In the genomic region with DNA sequence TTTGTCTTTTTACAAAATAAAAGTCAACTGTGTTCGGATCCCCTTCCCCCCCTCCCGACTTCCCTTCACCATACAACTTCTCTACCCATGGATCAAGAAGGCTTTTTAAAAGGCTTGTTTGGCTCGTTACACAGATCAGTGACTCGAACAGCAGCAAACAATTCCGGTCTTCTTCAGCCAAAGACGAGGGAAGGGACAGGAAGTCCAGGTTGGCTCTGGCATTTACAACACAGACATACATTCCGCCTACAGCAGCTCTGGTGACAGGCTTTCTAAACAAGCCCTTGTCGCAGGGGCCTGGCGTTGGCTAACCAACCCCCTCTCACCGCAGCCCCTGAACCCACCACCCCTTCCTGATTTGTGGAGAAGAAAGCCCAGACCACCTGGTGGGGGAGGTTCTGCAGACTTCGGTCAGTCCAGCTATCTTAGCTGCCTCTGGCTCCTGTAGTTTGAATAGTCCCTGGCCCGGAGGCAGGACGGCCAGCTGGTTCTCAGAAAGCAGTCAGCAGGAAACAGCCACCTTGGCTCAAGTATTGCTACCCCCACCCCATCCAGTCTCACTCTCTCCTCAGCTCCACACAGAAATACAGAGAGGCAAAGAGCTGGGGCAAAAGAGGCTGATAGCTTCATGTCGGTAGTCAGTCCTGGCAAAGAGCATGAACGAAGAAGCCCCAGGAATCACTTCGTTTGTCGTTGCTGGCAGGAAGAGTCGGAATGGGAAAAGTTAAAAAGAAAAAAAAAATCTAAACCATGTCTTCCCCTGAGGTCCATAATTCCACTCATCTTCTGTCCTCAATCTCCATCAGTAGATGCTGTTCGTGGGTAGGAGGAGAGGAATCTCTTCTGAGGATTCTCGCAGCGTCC, we compare ENCODE assay signal across 24 mouse cellular contexts. TPM values are rescaled to one million over a fixed set of nuclear protein-coding genes. Genes with fewer than 3 reads are reported as not detected.
A peak's percentile ranks its signal among the peaks of the same experiment; 100 is the strongest.
DNase-seq lines count a peak whose midpoint lies in the region; ATAC-seq lines count a peak whose summit lies in the region.
"Had no signal": no experiment of that assay in that cellular context is flagged by ENCODE, and none has a peak within 500 bp of the region (broad histone marks: within the 10 kb centered on the region; RNA-seq: fewer than 3 reads in every experiment).

No protein-coding gene starts in this region.

- ATAC-seq in forebrain, embryonic 13.5 days, result no peak
- no peak for ATAC-seq in liver, embryonic 11.5 days (replicated peaks; ENCODE audit: low FRiP score)
- ATAC-seq in liver, embryonic 15.5 days (ENCODE audit: insufficient read depth), result no peak
- ATAC-seq in monocyte, adult 5-6 weeks (replicated peaks; ENCODE audit: insufficient number of reproducible peaks, low FRiP score, low TSS enrichment, poor library complexity, severe bottlenecking), result no peak
- ATAC-seq: hindbrain, embryonic 16.5 days had no signal

- H3K27ac ChIP-seq in forebrain, embryonic 10.5 days, result no peak overlapping the region
- no peak overlapping the region for H3K27ac ChIP-seq in forebrain, embryonic 13.5 days
- no peak overlapping the region for H3K27ac ChIP-seq in liver, embryonic 11.5 days (ENCODE audit: low read depth, low read length)
- no peak overlapping the region for H3K27ac ChIP-seq in embryonic facial prominence, embryonic 10.5 days (replicated peaks)
- H3K27ac ChIP-seq in liver, embryonic 15.5 days (replicated peaks), result no peak overlapping the region
- H3K27ac ChIP-seq: embryonic facial prominence, embryonic 15.5 days; forebrain, embryonic 12.5 days; liver, embryonic 14.5 days; neural tube, embryonic 13.5 days had no signal

- H3K36me3 ChIP-seq in forebrain, embryonic 10.5 days (replicated peaks), result no peaks in the 10 kb centered on the region
- no peaks in the 10 kb centered on the region for H3K36me3 ChIP-seq in forebrain, embryonic 13.5 days (ENCODE audit: poor library complexity, severe bottlenecking)
- H3K36me3 ChIP-seq in liver, embryonic 11.5 days (ENCODE audit: control insufficient read depth, insufficient read depth, low read length), result no peaks in the 10 kb centered on the region
- no peaks in the 10 kb centered on the region for H3K36me3 ChIP-seq in embryonic facial prominence, embryonic 10.5 days (replicated peaks)
- H3K36me3 ChIP-seq in liver, embryonic 15.5 days (replicated peaks), result no peaks in the 10 kb centered on the region
- H3K36me3 ChIP-seq: embryonic facial prominence, embryonic 15.5 days; forebrain, embryonic 12.5 days; neural tube, embryonic 13.5 days had no signal

- no peak overlapping the region for H3K4me2 ChIP-seq in forebrain, embryonic 13.5 days
- peak overlapping the region; percentile 24 for H3K4me2 ChIP-seq in liver, embryonic 11.5 days
- 0 out of 2 replicates have a peak overlapping the region, but pooled peaks have one; percentile 25 for H3K4me2 ChIP-seq in liver, embryonic 15.5 days
- H3K4me2 ChIP-seq: embryonic facial prominence, embryonic 15.5 days; forebrain, embryonic 12.5 days; neural tube, embryonic 13.5 days had no signal

- H3K9ac ChIP-seq in forebrain, embryonic 13.5 days, result no peak overlapping the region
- no peak overlapping the region for H3K9ac ChIP-seq in liver, embryonic 11.5 days (ENCODE audit: low read depth, low read length)
- no peak overlapping the region for H3K9ac ChIP-seq in liver, embryonic 15.5 days
- H3K9ac ChIP-seq: embryonic facial prominence, embryonic 15.5 days; forebrain, embryonic 12.5 days; liver, embryonic 14.5 days; neural tube, embryonic 13.5 days had no signal

- no peaks in the 10 kb centered on the region for H3K9me3 ChIP-seq in forebrain, embryonic 10.5 days
- H3K9me3 ChIP-seq in forebrain, embryonic 13.5 days (replicated peaks), result no peaks in the 10 kb centered on the region
- no peaks in the 10 kb centered on the region for H3K9me3 ChIP-seq in liver, embryonic 11.5 days (ENCODE audit: control insufficient read depth, low read length)
- no peaks in the 10 kb centered on the region for H3K9me3 ChIP-seq in embryonic facial prominence, embryonic 10.5 days
- no peaks in the 10 kb centered on the region for H3K9me3 ChIP-seq in liver, embryonic 15.5 days (replicated peaks)
- H3K9me3 ChIP-seq: embryonic facial prominence, embryonic 15.5 days; forebrain, embryonic 12.5 days; neural tube, embryonic 13.5 days had no signal

- no peak overlapping the region for H3K4me3 ChIP-seq in forebrain, embryonic 10.5 days
- no peak overlapping the region for H3K4me3 ChIP-seq in forebrain, embryonic 13.5 days
- no peak overlapping the region for H3K4me3 ChIP-seq in liver, embryonic 11.5 days (ENCODE audit: low read depth, low read length)
- H3K4me3 ChIP-seq in embryonic facial prominence, embryonic 10.5 days, result no peak overlapping the region
- no peak overlapping the region for H3K4me3 ChIP-seq in liver, embryonic 15.5 days (replicated peaks)
- H3K4me3 ChIP-seq: embryonic facial prominence, embryonic 15.5 days; forebrain, embryonic 12.5 days; neural tube, embryonic 13.5 days had no signal

- DNase-seq in forebrain, embryonic 10.5 days (ENCODE audit: extremely low spot score, low spot score), result peak; percentile 49
- DNase-seq in liver, embryonic 11.5 days (ENCODE audit: low spot score), result peak; percentile 41
- no peak for DNase-seq in liver
- DNase-seq in embryonic facial prominence, embryonic 10.5 days (ENCODE audit: low spot score), result peak; percentile 65
- DNase-seq in cerebellum, postnatal 25 days, result no peak
- DNase-seq: adrenal gland, postnatal 10 days; cerebellum, adult 11-12 months; kidney, adult 9 months; lung, postnatal 10 days; right cerebral cortex, postnatal 25 days; thymus, postnatal 4 days had no signal

- H3K27me3 ChIP-seq in forebrain, embryonic 10.5 days (ENCODE audit: poor library complexity, severe bottlenecking), result peaks cover 100% of the 10 kb centered on the region
- H3K27me3 ChIP-seq in forebrain, embryonic 13.5 days, result peaks cover 99% of the 10 kb centered on the region
- peaks cover 95% of the 10 kb centered on the region for H3K27me3 ChIP-seq in liver, embryonic 11.5 days (replicated peaks; ENCODE audit: control insufficient read depth, insufficient read depth, low read length)
- H3K27me3 ChIP-seq in embryonic facial prominence, embryonic 10.5 days (replicated peaks; ENCODE audit: low read depth, poor library complexity, severe bottlenecking), result peaks cover 100% of the 10 kb centered on the region
- peaks cover 96% of the 10 kb centered on the region for H3K27me3 ChIP-seq in liver, embryonic 15.5 days

- under 1% methylated on average over 21 of the region's 21 CpGs for WGBS in forebrain, embryonic 10.5 days
- under 1% methylated on average over 21 of the region's 21 CpGs for WGBS in forebrain, embryonic 13.5 days
- 4% methylated on average over 21 of the region's 21 CpGs for WGBS in liver, embryonic 11.5 days
- WGBS in embryonic facial prominence, embryonic 10.5 days, result under 1% methylated on average over 21 of the region's 21 CpGs
- WGBS in liver, embryonic 15.5 days (ENCODE audit: insufficient replicate concordance), result 2% methylated on average over 21 of the region's 21 CpGs

- peaks cover 34% of the 10 kb centered on the region for H3K4me1 ChIP-seq in forebrain, embryonic 10.5 days
- H3K4me1 ChIP-seq in forebrain, embryonic 13.5 days, result peaks cover 12% of the 10 kb centered on the region
- no peaks in the 10 kb centered on the region; the same call in none of the 2 replicates for H3K4me1 ChIP-seq in liver, embryonic 11.5 days (replicated peaks; ENCODE audit: control insufficient read depth, insufficient read depth, low read length)
- peaks cover 26% of the 10 kb centered on the region for H3K4me1 ChIP-seq in embryonic facial prominence, embryonic 10.5 days
- 0 out of 2 replicates have a peak, but pooled peaks cover 3% of the 10 kb centered on the region for H3K4me1 ChIP-seq in liver, embryonic 15.5 days (replicated peaks)

RNA-seq across cellular contexts. Expression of a gene that starts 5.9 kb away (rescaled TPM):
- polyA plus RNA-seq in forebrain, embryonic 10.5 days (2016; fragmentation: Nextera tagmentation; extraction: Ambion mirVana), result not detected in 2 replicates
- not detected in 2 replicates for polyA plus RNA-seq in forebrain, embryonic 13.5 days (2015; fragmentation: Nextera tagmentation; extraction: Ambion mirVana)
- 0.14 TPM in 1 of 2 replicates, not detected in the other for polyA plus RNA-seq in liver, embryonic 11.5 days (2014; fragmentation: Nextera tagmentation; extraction: Ambion mirVana)
- polyA plus RNA-seq in embryonic facial prominence, embryonic 10.5 days (2016; fragmentation: Nextera tagmentation; extraction: Ambion mirVana), result not detected in 2 replicates
- not detected in 2 replicates for polyA plus RNA-seq in liver, embryonic 15.5 days (2015; fragmentation: Nextera tagmentation; extraction: Ambion mirVana)
- not detected in 3 replicates for total RNA-seq in monocyte, adult 5-6 weeks (2017)
- total RNA-seq: adrenal gland, postnatal 10 days; gastrocnemius, postnatal 4 days; layer of hippocampus, postnatal 14 days; left cerebral cortex, postnatal 10 days; megakaryocyte, adult 5-6 weeks had no signal
- polyA plus RNA-seq: embryonic facial prominence, embryonic 15.5 days; forebrain, embryonic 12.5 days; heart, postnatal 0 days; hindbrain, embryonic 16.5 days; liver, embryonic 14.5 days; neural tube, embryonic 13.5 days had no signal

RNA-seq across cellular contexts. Expression of a gene that starts 21.1 kb away (rescaled TPM):
- polyA plus RNA-seq in forebrain, embryonic 10.5 days (2016; fragmentation: Nextera tagmentation; extraction: Ambion mirVana), result not detected in 2 replicates
- polyA plus RNA-seq in forebrain, embryonic 13.5 days (2015; fragmentation: Nextera tagmentation; extraction: Ambion mirVana), result not detected in 2 replicates
- 0.49 and 0.53 TPM in 2 replicates for polyA plus RNA-seq in liver, embryonic 11.5 days (2014; fragmentation: Nextera tagmentation; extraction: Ambion mirVana)
- polyA plus RNA-seq in embryonic facial prominence, embryonic 10.5 days (2016; fragmentation: Nextera tagmentation; extraction: Ambion mirVana), result not detected in 2 replicates
- polyA plus RNA-seq in liver, embryonic 15.5 days (2015; fragmentation: Nextera tagmentation; extraction: Ambion mirVana), result 1.0 and 1.5 TPM in 2 replicates
- total RNA-seq in monocyte, adult 5-6 weeks (2017), result not detected in 3 replicates
- total RNA-seq: gastrocnemius, postnatal 4 days; layer of hippocampus, postnatal 14 days; left cerebral cortex, postnatal 10 days; megakaryocyte, adult 5-6 weeks had no signal
- polyA plus RNA-seq: embryonic facial prominence, embryonic 15.5 days; forebrain, embryonic 12.5 days; heart, postnatal 0 days; hindbrain, embryonic 16.5 days; neural tube, embryonic 13.5 days had no signal

RNA-seq across cellular contexts. Expression of a gene that starts 31.4 kb away (rescaled TPM):
- not detected in 2 replicates for polyA plus RNA-seq in forebrain, embryonic 10.5 days (2016; fragmentation: Nextera tagmentation; extraction: Ambion mirVana)
- not detected in 2 replicates for polyA plus RNA-seq in forebrain, embryonic 13.5 days (2015; fragmentation: Nextera tagmentation; extraction: Ambion mirVana)
- 0.47 and 0.94 TPM in 2 replicates for polyA plus RNA-seq in liver, embryonic 11.5 days (2014; fragmentation: Nextera tagmentation; extraction: Ambion mirVana)
- polyA plus RNA-seq in embryonic facial prominence, embryonic 10.5 days (2016; fragmentation: Nextera tagmentation; extraction: Ambion mirVana), result not detected in 2 replicates
- polyA plus RNA-seq in liver, embryonic 15.5 days (2015; fragmentation: Nextera tagmentation; extraction: Ambion mirVana), result not detected in 2 replicates
- total RNA-seq in monocyte, adult 5-6 weeks (2017), result not detected in 3 replicates
- total RNA-seq: adrenal gland, postnatal 10 days; gastrocnemius, postnatal 4 days; layer of hippocampus, postnatal 14 days; left cerebral cortex, postnatal 10 days; megakaryocyte, adult 5-6 weeks had no signal
- polyA plus RNA-seq: embryonic facial prominence, embryonic 15.5 days; forebrain, embryonic 12.5 days; heart, postnatal 0 days; hindbrain, embryonic 16.5 days; neural tube, embryonic 13.5 days had no signal

Comparison
In these comparisons a context has a peak if more than half of its experiments do, and no peak if none do; other contexts are left out.
1. DNase-seq: peak in forebrain, embryonic 10.5 days (single experiment), liver, embryonic 11.5 days (single experiment) and embryonic facial prominence, embryonic 10.5 days (single experiment); none in liver (single experiment) and cerebellum, postnatal 25 days (0 of 2).